Mouse (Mus musculus) cerebellum, adult 9-11 months (tissue): ENCODE measurements around the gene Slc6a2.

ENCODE experiments used
- DNase-seq: peaks from one replicate; pipeline ENCODE4 v3.0.0; 2022

The Slc6a2 gene

GRCm38 (mm10) chr8:93038831-93039230 is 79.0 kb downstream of the Slc6a2 start:
- no peak for DNase-seq

- no peak for DNase-seq
Measured at GRCm38 (mm10) chr8:93040256-93040655, 80.4 kb downstream of the Slc6a2 start.

GRCm38 (mm10) chr8:93040776-93041567 is 81.1 kb downstream of the Slc6a2 start:
- no peak for DNase-seq

GRCm38 (mm10) chr8:93043083-93043482 is 83.2 kb downstream of the Slc6a2 start:
- DNase-seq, result no peak

- DNase-seq, result no peak
Measured at GRCm38 (mm10) chr8:93048092-93048491, 88.2 kb downstream of the Slc6a2 start, which contains the start of gene Ces1a. Ces1a (minus strand) TSS chr8:93048192.

- no peak for DNase-seq
Measured at GRCm38 (mm10) chr8:93048510-93049416, 88.9 kb downstream of the Slc6a2 start.
